Mouse (Mus musculus): ENCODE measurements around the gene Matn1.
A peak's percentile ranks its signal among the peaks of the same experiment; 100 is the strongest.

- TF ChIP-seq EP300 (IDR thresholded peaks at IDR 0.05; ENCODE audit: low read depth) (no peak), CTCF (IDR thresholded peaks at IDR 0.05; ENCODE audit: low read depth) (peak; percentile 8; the same call in 1 of the 2 replicates)
Observed at GRCm38 (mm10) chr4:130952531-130952930, 8.3 kb downstream of the Matn1 start.

Data from heart, postnatal 0 days (tissue).